Mouse (Mus musculus): ENCODE measurements at regions not wholly inside any gene's neighbourhood (a gene's known extent, or its start where the extent isn't known, plus 50 kb on each side); places are given as distances from the start of the nearest gene placed in this dataset.

DNA sequence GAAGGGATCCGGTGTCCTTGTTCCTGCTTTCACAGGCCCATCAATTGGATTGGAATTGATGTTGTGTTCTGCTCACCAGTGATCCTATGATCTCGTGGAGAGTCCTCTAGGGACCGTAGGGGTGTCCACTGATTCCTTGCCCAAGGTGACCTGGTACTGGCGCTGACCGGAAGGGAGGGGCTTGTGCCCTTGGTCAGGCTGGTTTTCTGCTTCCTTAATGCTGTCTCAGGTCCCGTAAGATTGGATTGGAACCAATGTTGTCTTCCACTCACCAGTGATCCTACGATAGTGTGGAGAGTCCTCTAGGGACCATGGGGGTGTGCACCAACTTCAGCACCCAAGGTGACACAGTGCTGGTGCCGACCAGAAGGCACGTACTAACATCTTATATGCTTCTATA lies 324.9 kb upstream of the Ptchd4 start:
- Histone ChIP-seq H3K27me3 (replicated peaks; ENCODE audit: control insufficient read depth, insufficient read depth, low read length) (no peaks in the 10 kb centered on the region), H3K4me1 (ENCODE audit: control insufficient read depth, insufficient read depth, low read length) (no peaks in the 10 kb centered on the region), H3K27ac (ENCODE audit: low read length) (no peak overlapping the region), H3K9ac (ENCODE audit: low read depth, low read length) (no peak overlapping the region), H3K4me2 (ENCODE audit: low read depth, low read length) (no peak overlapping the region), H3K9me3 (ENCODE audit: control insufficient read depth, low read length) (no peaks in the 10 kb centered on the region), H3K36me3 (ENCODE audit: control insufficient read depth, insufficient read depth, low read length) (no peaks in the 10 kb centered on the region), H3K4me3 (ENCODE audit: low read length) (no peak overlapping the region)
- ATAC-seq: no peak
- 89% methylated on average over 9 of the region's 9 CpGs for WGBS

DNA sequence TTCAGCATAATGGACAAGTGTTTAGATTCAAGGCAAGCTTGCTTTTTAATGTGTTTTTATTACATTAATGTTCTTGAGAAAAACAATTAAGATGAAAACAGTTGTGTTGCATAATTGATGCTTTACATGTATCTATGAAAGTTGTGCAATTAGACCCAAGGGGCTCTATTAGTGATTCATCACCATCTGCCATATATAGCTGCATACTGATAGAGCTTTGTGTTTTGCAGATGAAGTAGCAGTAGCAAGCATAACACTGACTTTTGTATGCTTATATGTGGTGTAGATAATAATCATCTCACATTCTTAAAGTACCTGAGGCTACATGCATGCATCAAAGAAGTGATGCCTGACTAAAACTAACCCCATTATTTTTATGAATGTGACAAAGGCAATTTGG lies 307.3 kb upstream of the Ptchd4 start:
- Histone ChIP-seq H3K9me3 (ENCODE audit: control insufficient read depth, low read length) (no peaks in the 10 kb centered on the region), H3K36me3 (ENCODE audit: control insufficient read depth, insufficient read depth, low read length) (no peaks in the 10 kb centered on the region), H3K9ac (ENCODE audit: low read depth, low read length) (no peak overlapping the region), H3K27me3 (replicated peaks; ENCODE audit: control insufficient read depth, insufficient read depth, low read length) (no peaks in the 10 kb centered on the region), H3K27ac (ENCODE audit: low read length) (no peak overlapping the region), H3K4me1 (ENCODE audit: control insufficient read depth, insufficient read depth, low read length) (no peaks in the 10 kb centered on the region), H3K4me3 (ENCODE audit: low read length) (no peak overlapping the region), H3K4me2 (ENCODE audit: low read depth, low read length) (no peak overlapping the region)
- no peak for ATAC-seq

DNA sequence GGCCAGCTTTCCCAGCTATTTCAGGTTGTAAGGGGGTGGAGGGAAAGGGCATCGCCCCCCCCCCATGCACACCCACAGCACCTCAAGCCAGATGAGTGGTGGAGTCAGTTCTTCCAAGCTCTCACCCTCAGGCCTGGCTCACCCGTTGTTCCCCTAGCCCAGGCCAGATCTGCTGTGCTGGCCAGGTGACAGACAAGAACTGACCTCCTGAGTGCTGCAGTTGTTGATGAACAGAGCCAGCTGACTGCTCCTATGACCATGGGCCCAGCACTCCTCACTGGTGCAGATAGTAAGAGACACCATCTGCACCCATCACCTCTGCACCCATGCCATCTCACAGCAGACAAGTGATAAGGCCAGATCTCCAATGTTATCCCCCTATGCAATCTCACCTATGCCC lies 291.5 kb upstream of the Ptchd4 start:
- 66% methylated on average over 2 of the region's 2 CpGs for WGBS
- no peak overlapping the region for H3K27ac ChIP-seq (ENCODE audit: low read length)
- no peaks in the 10 kb centered on the region for H3K36me3 ChIP-seq (ENCODE audit: control insufficient read depth, insufficient read depth, low read length)
- no peak for ATAC-seq
- H3K9me3 ChIP-seq (ENCODE audit: control insufficient read depth, low read length): no peaks in the 10 kb centered on the region
- H3K4me1 ChIP-seq (ENCODE audit: control insufficient read depth, insufficient read depth, low read length): no peaks in the 10 kb centered on the region
- H3K4me3 ChIP-seq (ENCODE audit: low read length): no peak overlapping the region
- H3K9ac ChIP-seq (ENCODE audit: low read depth, low read length): no peak overlapping the region
- no peaks in the 10 kb centered on the region for H3K27me3 ChIP-seq (replicated peaks; ENCODE audit: control insufficient read depth, insufficient read depth, low read length)
- no peak overlapping the region for H3K4me2 ChIP-seq (ENCODE audit: low read depth, low read length)

DNA sequence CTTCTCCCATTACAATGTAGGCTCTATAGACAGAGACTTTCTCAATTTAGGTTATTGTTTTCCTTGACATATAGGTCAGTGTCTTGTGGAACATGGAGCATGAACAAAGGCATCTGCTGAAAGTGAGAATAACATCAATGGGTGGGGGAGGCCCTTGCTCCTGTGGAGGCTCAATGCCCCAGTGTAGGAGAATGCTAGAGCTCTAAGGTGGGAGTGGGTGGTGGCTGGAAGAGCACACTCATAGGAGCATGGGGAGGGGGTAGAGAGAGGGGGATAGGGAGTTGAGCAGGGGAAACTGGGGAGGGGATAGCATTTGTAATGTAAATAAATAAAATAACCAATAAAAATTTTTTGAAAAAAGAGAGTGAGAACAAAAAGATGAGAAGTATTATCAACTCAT lies 288.5 kb upstream of the Ptchd4 start:
- no peaks in the 10 kb centered on the region for H3K4me1 ChIP-seq (ENCODE audit: control insufficient read depth, insufficient read depth, low read length)
- H3K27me3 ChIP-seq (replicated peaks; ENCODE audit: control insufficient read depth, insufficient read depth, low read length): no peaks in the 10 kb centered on the region
- no peak overlapping the region for H3K27ac ChIP-seq (ENCODE audit: low read length)
- no peak overlapping the region for H3K4me3 ChIP-seq (ENCODE audit: low read length)
- no peak overlapping the region for H3K9ac ChIP-seq (ENCODE audit: low read depth, low read length)
- no peak for ATAC-seq
- H3K4me2 ChIP-seq (ENCODE audit: low read depth, low read length): no peak overlapping the region
- H3K9me3 ChIP-seq (ENCODE audit: control insufficient read depth, low read length): no peaks in the 10 kb centered on the region
- H3K36me3 ChIP-seq (ENCODE audit: control insufficient read depth, insufficient read depth, low read length): no peaks in the 10 kb centered on the region

DNA sequence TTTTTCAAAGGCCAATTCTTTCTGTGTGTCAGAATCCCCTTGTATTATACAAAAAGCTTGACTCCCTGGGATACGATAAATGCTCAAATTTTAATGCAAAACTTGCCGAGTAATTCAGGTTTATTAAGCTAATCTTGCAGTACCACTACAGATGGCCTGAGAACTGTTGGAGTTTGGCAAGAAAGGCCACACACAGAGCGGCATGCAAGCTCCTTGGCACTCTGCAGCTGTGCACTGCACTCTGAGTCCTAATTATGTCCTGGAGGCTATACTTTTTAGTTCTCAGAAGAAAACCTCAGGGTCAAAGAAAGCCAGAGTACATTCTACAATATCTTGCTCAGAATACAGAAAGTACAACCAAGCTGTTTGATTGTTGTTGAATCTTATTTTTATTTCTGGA lies 286.3 kb upstream of the Ptchd4 start:
- Histone ChIP-seq H3K27ac (ENCODE audit: low read length) (no peak overlapping the region), H3K4me2 (ENCODE audit: low read depth, low read length) (no peak overlapping the region), H3K4me1 (ENCODE audit: control insufficient read depth, insufficient read depth, low read length) (no peaks in the 10 kb centered on the region), H3K9ac (ENCODE audit: low read depth, low read length) (no peak overlapping the region), H3K9me3 (ENCODE audit: control insufficient read depth, low read length) (no peaks in the 10 kb centered on the region), H3K27me3 (replicated peaks; ENCODE audit: control insufficient read depth, insufficient read depth, low read length) (no peaks in the 10 kb centered on the region), H3K4me3 (ENCODE audit: low read length) (no peak overlapping the region), H3K36me3 (ENCODE audit: control insufficient read depth, insufficient read depth, low read length) (no peaks in the 10 kb centered on the region)
- no peak for ATAC-seq
- 78% methylated on average over 3 of the region's 3 CpGs for WGBS

DNA sequence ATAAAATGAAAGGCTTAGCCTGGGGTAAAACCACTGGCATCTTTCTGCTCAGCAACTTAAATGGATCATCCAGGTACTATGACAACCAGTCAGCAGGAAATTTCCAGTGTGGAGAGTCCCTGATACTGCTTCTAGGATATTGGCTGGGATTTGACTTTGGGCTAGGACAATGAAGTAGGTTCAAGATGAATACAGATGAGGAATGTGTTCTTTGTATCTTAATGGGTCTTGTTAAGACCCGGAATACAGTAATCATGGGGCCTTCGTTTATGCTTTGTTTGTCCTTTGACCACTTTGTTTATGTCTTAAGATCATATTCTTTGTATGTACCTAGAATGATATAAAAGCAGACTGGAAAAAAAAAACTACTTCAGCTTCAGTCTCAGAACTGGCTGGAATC lies 278.7 kb upstream of the Ptchd4 start:
- H3K4me2 ChIP-seq (ENCODE audit: low read depth, low read length): no peak overlapping the region
- no peaks in the 10 kb centered on the region for H3K9me3 ChIP-seq (ENCODE audit: control insufficient read depth, low read length)
- H3K27ac ChIP-seq (ENCODE audit: low read length): no peak overlapping the region
- no peaks in the 10 kb centered on the region for H3K27me3 ChIP-seq (replicated peaks; ENCODE audit: control insufficient read depth, insufficient read depth, low read length)
- no peaks in the 10 kb centered on the region for H3K36me3 ChIP-seq (ENCODE audit: control insufficient read depth, insufficient read depth, low read length)
- H3K9ac ChIP-seq (ENCODE audit: low read depth, low read length): no peak overlapping the region
- no peaks in the 10 kb centered on the region for H3K4me1 ChIP-seq (ENCODE audit: control insufficient read depth, insufficient read depth, low read length)
- no peak overlapping the region for H3K4me3 ChIP-seq (ENCODE audit: low read length)
- ATAC-seq: no peak
- 88% methylated on average over 2 of the region's 2 CpGs for WGBS

DNA sequence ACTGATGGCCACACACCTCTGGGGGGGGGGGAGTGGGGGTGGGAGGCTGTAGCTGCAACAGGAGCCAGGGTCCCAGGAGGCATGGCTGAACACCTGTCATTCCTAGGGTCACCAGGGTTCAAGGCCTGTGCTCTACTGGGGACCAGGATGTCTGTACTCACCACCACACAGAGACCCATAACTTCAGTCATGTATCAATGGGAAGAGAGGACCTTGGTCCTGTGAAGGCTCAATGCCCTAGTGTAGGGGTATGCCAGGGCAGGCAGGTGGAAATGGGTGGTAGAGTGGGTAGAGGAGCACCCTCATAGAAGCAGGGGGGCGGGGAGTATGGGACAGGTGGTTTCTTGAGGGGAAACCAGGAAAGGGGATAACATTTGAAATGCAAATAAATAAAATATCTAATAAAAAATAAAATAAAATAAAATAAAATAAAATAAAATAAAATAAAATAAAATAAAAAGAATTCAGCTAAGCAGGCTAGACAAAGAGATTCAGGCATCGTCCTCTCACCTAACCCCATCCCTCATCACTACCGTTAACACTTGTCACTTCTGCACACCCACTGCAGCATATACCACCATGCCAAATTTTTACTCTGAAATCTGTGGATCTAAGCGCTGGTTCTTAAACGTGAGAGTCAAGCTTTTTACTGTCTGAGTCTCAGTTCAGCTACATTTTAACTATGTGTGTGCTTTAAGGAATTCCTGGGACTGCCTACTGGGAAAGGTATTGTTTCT lies 265.8 kb upstream of the Ptchd4 start:
- ATAC-seq: no peak
- Histone ChIP-seq H3K4me2 (ENCODE audit: low read depth, low read length) (no peak overlapping the region), H3K27me3 (replicated peaks; ENCODE audit: control insufficient read depth, insufficient read depth, low read length) (no peaks in the 10 kb centered on the region), H3K4me3 (ENCODE audit: low read length) (no peak overlapping the region), H3K4me1 (ENCODE audit: control insufficient read depth, insufficient read depth, low read length) (no peaks in the 10 kb centered on the region), H3K27ac (ENCODE audit: low read length) (no peak overlapping the region), H3K36me3 (ENCODE audit: control insufficient read depth, insufficient read depth, low read length) (no peaks in the 10 kb centered on the region), H3K9me3 (ENCODE audit: control insufficient read depth, low read length) (no peaks in the 10 kb centered on the region), H3K9ac (ENCODE audit: low read depth, low read length) (no peak overlapping the region)
- 81% methylated on average over 5 of the region's 5 CpGs for WGBS

DNA sequence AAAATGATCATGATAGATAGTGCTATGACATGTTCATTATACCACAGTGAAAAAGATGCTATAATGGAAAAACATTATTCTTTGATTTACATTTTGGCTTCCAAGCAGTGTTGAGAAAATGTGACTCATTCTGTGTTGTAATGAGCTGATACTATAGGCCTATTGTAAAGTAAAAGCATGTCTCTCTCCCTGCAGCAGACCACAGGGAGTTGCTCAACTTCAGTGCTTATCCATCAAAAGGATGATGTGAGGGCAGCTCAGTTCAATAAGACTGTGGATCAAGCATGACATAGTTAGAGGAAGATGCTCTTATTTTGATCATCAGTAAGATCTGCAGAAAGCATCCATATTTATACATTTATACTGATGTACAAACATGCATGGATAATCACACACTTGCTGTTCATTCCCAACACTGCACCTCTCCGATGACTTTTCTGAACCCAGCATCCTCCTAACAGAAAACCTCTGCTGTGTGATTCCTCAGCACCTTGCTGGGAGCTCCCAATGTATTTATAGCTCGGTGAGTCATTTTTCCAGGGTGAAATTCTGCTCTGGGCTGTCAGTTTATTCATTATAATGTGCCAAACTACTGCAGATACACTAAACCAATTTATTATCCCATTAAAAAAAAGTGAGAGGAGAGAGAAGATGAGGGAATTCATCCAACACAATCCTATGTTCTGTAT lies 224.8 kb upstream of the Ptchd4 start:
- no peak overlapping the region for H3K27ac ChIP-seq (ENCODE audit: low read length)
- H3K36me3 ChIP-seq (ENCODE audit: control insufficient read depth, insufficient read depth, low read length): no peaks in the 10 kb centered on the region
- H3K4me1 ChIP-seq (ENCODE audit: control insufficient read depth, insufficient read depth, low read length): no peaks in the 10 kb centered on the region
- no peak overlapping the region for H3K4me2 ChIP-seq (ENCODE audit: low read depth, low read length)
- WGBS: 71% methylated on average over 2 of the region's 2 CpGs
- H3K9me3 ChIP-seq (ENCODE audit: control insufficient read depth, low read length): no peaks in the 10 kb centered on the region
- no peaks in the 10 kb centered on the region for H3K27me3 ChIP-seq (replicated peaks; ENCODE audit: control insufficient read depth, insufficient read depth, low read length)
- no peak overlapping the region for H3K4me3 ChIP-seq (ENCODE audit: low read length)
- H3K9ac ChIP-seq (ENCODE audit: low read depth, low read length): no peak overlapping the region
- ATAC-seq: no peak

DNA sequence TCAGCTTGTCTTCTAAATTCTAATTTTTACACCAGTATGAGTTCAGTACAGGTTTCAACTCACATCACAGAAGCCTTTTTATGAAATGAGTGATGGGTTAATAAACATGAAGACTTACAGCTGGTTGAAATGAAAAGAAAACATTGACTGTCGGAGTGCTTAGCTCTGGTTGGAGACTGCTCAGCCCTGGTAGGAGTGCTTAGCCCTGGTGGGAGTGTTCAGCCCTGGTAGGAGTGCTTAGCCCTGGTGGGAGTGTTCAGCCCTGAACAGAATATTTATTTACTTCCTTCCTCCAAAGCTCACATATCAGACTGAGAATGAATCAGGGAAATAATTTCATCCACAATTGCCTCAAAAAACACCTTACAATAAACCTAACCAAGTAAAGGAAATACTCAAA lies 202.1 kb upstream of the Ptchd4 start:
- no peaks in the 10 kb centered on the region for H3K9me3 ChIP-seq (ENCODE audit: control insufficient read depth, low read length)
- H3K4me1 ChIP-seq (ENCODE audit: control insufficient read depth, insufficient read depth, low read length): no peaks in the 10 kb centered on the region
- no peak overlapping the region for H3K4me2 ChIP-seq (ENCODE audit: low read depth, low read length)
- H3K27ac ChIP-seq (ENCODE audit: low read length): no peak overlapping the region
- no peak overlapping the region for H3K4me3 ChIP-seq (ENCODE audit: low read length)
- H3K9ac ChIP-seq (ENCODE audit: low read depth, low read length): no peak overlapping the region
- no peaks in the 10 kb centered on the region for H3K27me3 ChIP-seq (replicated peaks; ENCODE audit: control insufficient read depth, insufficient read depth, low read length)
- no peak for ATAC-seq
- H3K36me3 ChIP-seq (ENCODE audit: control insufficient read depth, insufficient read depth, low read length): no peaks in the 10 kb centered on the region
- WGBS: 53% methylated on average over 1 of the region's 1 CpGs

DNA sequence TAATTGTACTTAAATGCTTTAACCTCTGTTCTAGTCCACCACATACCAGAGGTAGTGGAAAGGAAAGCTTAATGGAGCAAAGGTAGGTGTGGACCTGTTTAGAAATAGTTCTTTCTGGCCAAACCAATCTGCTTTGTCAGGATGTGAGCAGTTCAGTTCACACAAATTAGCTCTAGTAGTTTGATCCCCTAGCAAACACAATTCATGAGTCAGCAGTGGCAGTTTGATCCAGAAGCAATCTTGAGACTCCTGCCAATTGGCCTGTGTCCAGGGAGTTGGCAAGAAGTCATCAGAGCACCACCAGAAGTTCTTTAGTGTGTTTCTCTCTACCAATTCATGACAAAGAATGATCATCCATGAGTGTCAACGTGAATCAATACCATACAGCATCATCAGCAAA lies 195.0 kb upstream of the Ptchd4 start:
- Histone ChIP-seq H3K9me3 (ENCODE audit: control insufficient read depth, low read length) (no peaks in the 10 kb centered on the region), H3K4me1 (ENCODE audit: control insufficient read depth, insufficient read depth, low read length) (no peaks in the 10 kb centered on the region), H3K9ac (ENCODE audit: low read depth, low read length) (no peak overlapping the region), H3K27ac (ENCODE audit: low read length) (no peak overlapping the region), H3K36me3 (ENCODE audit: control insufficient read depth, insufficient read depth, low read length) (no peaks in the 10 kb centered on the region), H3K27me3 (replicated peaks; ENCODE audit: control insufficient read depth, insufficient read depth, low read length) (no peaks in the 10 kb centered on the region), H3K4me3 (ENCODE audit: low read length) (no peak overlapping the region), H3K4me2 (ENCODE audit: low read depth, low read length) (no peak overlapping the region)
- 78% methylated on average over 1 of the region's 1 CpGs for WGBS
- no peak for ATAC-seq

Measured in intestine, embryonic 16.5 days (tissue).